Mouse (Mus musculus) liver, postnatal 0 days (tissue): ENCODE results near the gene Astn2.

Experiments
- CTCF ChIP-seq: sonication (generic); IDR thresholded peaks from 2 replicates; pipeline ENCODE4 v1.5.1; 2016; ENCODE audit warnings: antibody characterized with exemption, low read depth
- EP300 ChIP-seq: IDR thresholded peaks from 2 replicates; pipeline ENCODE4 v1.6.1; 2016; ENCODE audit warnings: antibody characterized with exemption, low read depth, mild to moderate bottlenecking

- TF ChIP-seq CTCF (no peak), EP300 (no peak)
Measured at GRCm38 (mm10) chr4:66126181-66126580, 278.2 kb downstream of the Astn2 start.
